ENCODE assay signal across 19 mouse cellular contexts in genomic region chr15:11204934-11205333, GRCm38 (mm10).
"Had no signal": no experiment of that assay in that cellular context is flagged by ENCODE, and none has a peak within 500 bp of the region (broad histone marks: within the 10 kb centered on the region; RNA-seq: fewer than 3 reads in every experiment).

No protein-coding gene starts in this region.

- H3K27me3 ChIP-seq: liver, embryonic 13.5 days; midbrain, embryonic 15.5 days; neural tube, embryonic 12.5 days; neural tube, embryonic 15.5 days; stomach, embryonic 15.5 days had no signal

- DNase-seq: kidney, adult 9 months; kidney, postnatal 25 days; layer of hippocampus, postnatal 36 days; liver, embryonic 13.5 days; lung, adult 2 months; lung, postnatal 14 days; lung, postnatal 4 days; right cerebral cortex, adult 18-20 months; right cerebral cortex, postnatal 14 days; right cerebral cortex, postnatal 4 days; spleen, adult 18-20 months; thymus, postnatal 25 days had no signal

- H3K36me3 ChIP-seq: liver, embryonic 13.5 days; midbrain, embryonic 15.5 days; neural tube, embryonic 12.5 days; neural tube, embryonic 15.5 days; stomach, embryonic 15.5 days had no signal

- H3K4me3 ChIP-seq: left cerebral cortex, adult 2 months; liver, embryonic 13.5 days; midbrain, embryonic 15.5 days; neural tube, embryonic 12.5 days; neural tube, embryonic 15.5 days; stomach, embryonic 15.5 days had no signal

- H3K9ac ChIP-seq: liver, embryonic 13.5 days; midbrain, embryonic 15.5 days; neural tube, embryonic 12.5 days; neural tube, embryonic 15.5 days; stomach, embryonic 15.5 days had no signal

- H3K4me2 ChIP-seq: liver, embryonic 13.5 days; midbrain, embryonic 11.5 days; midbrain, embryonic 15.5 days; neural tube, embryonic 12.5 days; neural tube, embryonic 15.5 days; stomach, embryonic 15.5 days had no signal

- H3K9me3 ChIP-seq: liver, embryonic 13.5 days; midbrain, embryonic 15.5 days; neural tube, embryonic 12.5 days; neural tube, embryonic 15.5 days; stomach, embryonic 15.5 days had no signal

- ATAC-seq: midbrain, embryonic 15.5 days had no signal

- H3K27ac ChIP-seq: kidney, postnatal 0 days; left cerebral cortex, adult 2 months; liver, embryonic 13.5 days; midbrain, embryonic 15.5 days; neural tube, embryonic 12.5 days; neural tube, embryonic 15.5 days; stomach, embryonic 15.5 days had no signal

- H3K4me1 ChIP-seq: liver, embryonic 13.5 days; midbrain, embryonic 15.5 days; neural tube, embryonic 12.5 days; neural tube, embryonic 15.5 days; stomach, embryonic 15.5 days had no signal
